Mouse (Mus musculus) ES-E14 (cell line): ENCODE data around the gene Galm. TPM values are rescaled to one million over a fixed set of nuclear protein-coding genes. Genes with fewer than 3 reads are reported as not detected.
A peak's percentile ranks its signal among the peaks of the same experiment; 100 is the strongest.
"Not testable (repeated sequence)": the region's sequence is repeated elsewhere in the genome, so short reads cannot be mapped to it uniquely, and the experiment has no call there.

ENCODE experiments used
- DNase-seq: peaks from one replicate; pipeline ENCODE4 v3.0.0-alpha.2; 2013; ENCODE audit warnings: low read depth, low spot score
- H3K27ac ChIP-seq: 2 replicates; pipeline ENCODE4 v1.5.1; 2012; ENCODE audit warnings: low read depth, mild to moderate bottlenecking, low read length, moderate library complexity, mixed read lengths; ENCODE audit not compliant: poor library complexity, insufficient read depth, severe bottlenecking
- H3K36me3 ChIP-seq: 2 replicates; pipeline ENCODE4 v1.6.1; 2012; ENCODE audit warnings: mild to moderate bottlenecking, low read length, moderate library complexity, mixed read lengths; ENCODE audit not compliant: control insufficient read depth, poor library complexity, insufficient read depth, severe bottlenecking
- H3K4me1 ChIP-seq, 2 experiments: fragments of 150-350 bp in 1 of 2; sonication (generic) in 1 of 2; 2 replicates each; pipeline ENCODE4 v1.6.1; 2012; ENCODE audit warnings: low read length in 2 of 2, mild to moderate bottlenecking in 1 of 2, mixed read lengths in 1 of 2; ENCODE audit not compliant: control insufficient read depth in 2 of 2, insufficient read depth in 2 of 2, poor library complexity in 1 of 2
- H3K4me3 ChIP-seq, 2 experiments: fragments of 150-350 bp in 1 of 2; sonication (generic) in 1 of 2; 2 replicates each; pipeline ENCODE4 v1.5.1; 2012; ENCODE audit warnings: low read length in 2 of 2, low read depth in 1 of 2, mild to moderate bottlenecking in 1 of 2, mixed read lengths in 1 of 2; ENCODE audit not compliant: insufficient read depth in 1 of 2, poor library complexity in 1 of 2, severe bottlenecking in 1 of 2
- H3K9ac ChIP-seq: 2 replicates; pipeline ENCODE4 v1.6.1; 2012; ENCODE audit warnings: low read depth, mild to moderate bottlenecking, low read length, mixed read lengths; ENCODE audit not compliant: poor library complexity, insufficient read depth, severe bottlenecking
- H3K9me3 ChIP-seq: fragments of 150-350 bp; sonication (generic); 2 replicates; pipeline ENCODE4 v1.6.1; 2012; ENCODE audit warnings: low read depth, mild to moderate bottlenecking, low read length; ENCODE audit not compliant: control insufficient read depth, insufficient read depth
- CHD2 ChIP-seq: IDR thresholded peaks from 2 replicates; pipeline ENCODE4 v1.6.1; 2014; ENCODE audit warnings: mild to moderate bottlenecking, low read depth, low read length, inconsistent platforms
- HCFC1 ChIP-seq: IDR thresholded peaks from 2 replicates; pipeline ENCODE4 v1.6.1; 2012; ENCODE audit warnings: low read length, inconsistent platforms, borderline replicate concordance; ENCODE audit not compliant: insufficient read depth
- MAFK ChIP-seq: IDR thresholded peaks from 2 replicates; pipeline ENCODE4 v1.6.1; 2014; ENCODE audit warnings: mild to moderate bottlenecking, low read depth, low read length, inconsistent platforms; ENCODE audit not compliant: insufficient read depth
- ZC3H11A ChIP-seq: IDR thresholded peaks from 2 replicates; pipeline ENCODE4 v1.6.1; 2012; ENCODE audit warnings: low read depth, mild to moderate bottlenecking, inconsistent platforms, low read length, borderline replicate concordance
- ZNF384 ChIP-seq: IDR thresholded peaks from 2 replicates; pipeline ENCODE4 v1.6.1; 2012; ENCODE audit warnings: low read depth, low read length, inconsistent platforms
- in situ Hi-C, 2 experiments: fragments of 600-800 bp; cut with MboI; formaldehyde crosslinking; loops; one replicate each; pipeline ENCODE4 v1.15.1; 2025; ENCODE audit warnings: low sequenced_read_pairs in 2 of 2, inconsistent platforms in 1 of 2; ENCODE audit not compliant: unreplicated experiment in 2 of 2
- total RNA-seq: library from RNA; depleted of rRNA; stranded (reverse); fragments of 300-350 nt; gene quantifications from 2 replicates; pipeline ENCODE4 v1.2.3, GENCODE M21; 2012

Galm gene
- total RNA-seq, 1 experiment: 5.3 TPM

DNA sequence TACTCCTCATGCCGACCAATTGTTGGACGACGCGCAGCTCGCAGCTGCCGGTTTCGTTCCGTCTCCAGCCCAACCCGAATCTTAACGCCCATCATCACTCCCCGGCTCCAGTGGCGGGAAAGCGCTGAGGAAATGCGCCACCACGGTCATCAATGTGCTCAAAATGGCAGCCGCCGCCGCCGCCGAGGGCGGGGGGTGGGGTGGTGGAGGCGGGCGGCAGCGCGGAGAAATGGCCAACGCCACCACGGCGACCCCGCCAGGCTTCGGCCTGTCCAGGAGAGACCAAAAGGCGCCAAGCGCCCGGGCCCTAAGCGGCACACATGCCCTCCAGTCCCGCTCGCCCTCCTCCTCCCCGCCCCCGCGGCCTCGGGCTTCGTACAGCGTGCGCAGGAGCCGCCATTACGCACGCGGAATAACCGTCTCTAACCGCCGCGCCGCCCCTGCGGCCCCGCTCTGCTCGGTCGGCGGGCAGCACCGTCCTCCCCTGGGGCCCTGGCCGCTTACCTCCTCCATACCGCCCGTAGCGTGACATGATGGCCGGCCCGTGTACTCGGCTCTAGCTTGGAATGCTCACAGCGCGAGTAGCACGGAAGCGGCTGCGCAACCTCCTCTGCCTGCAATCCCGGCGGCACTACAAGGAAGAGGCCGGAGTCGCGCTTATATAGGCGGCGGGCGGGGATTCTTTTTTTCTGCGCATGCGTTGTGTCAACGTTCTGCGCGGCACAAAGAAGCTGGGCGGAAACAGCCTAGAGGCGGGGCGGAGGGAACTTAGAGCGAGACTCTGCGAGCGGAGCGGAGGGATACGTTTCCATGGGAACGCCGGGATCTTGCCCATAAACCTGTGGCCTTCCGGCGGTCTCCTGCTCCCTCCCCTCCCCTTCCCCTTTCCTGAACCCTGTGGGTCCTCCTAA lies 79.7 kb downstream of the Galm start, which contains the start of the genes Srsf7 and Ttc39d:
Srsf7 (minus strand) TSS at position 637 of the 911 bp plus-strand sequence.
Ttc39d (plus strand) TSS at position 790 of the 911 bp plus-strand sequence.
- Histone ChIP-seq H3K4me1 (0 out of 4 replicates have a peak, but pooled peaks cover 0 to 3% of the 10 kb centered on the region in 2 experiments), H3K36me3 (peaks cover 25% of the 10 kb centered on the region), H3K27ac (peak within 1 kb of the TSS; percentile 93), H3K4me3 (peak within 1 kb of the TSS; percentile 73 to 95), H3K9ac (peak within 1 kb of the TSS; percentile 98), H3K9me3 (no peaks in the 10 kb centered on the region)
- DNase-seq: peak; percentile 99
- in situ Hi-C loops: no loop called here
- TF ChIP-seq CHD2 (peak; percentile 68; the same call in 1 of the 2 replicates), ZNF384 (no peak), HCFC1 (peak; percentile 70; the same call in 1 of the 2 replicates), MAFK (no peak), ZC3H11A (no peak)

DNA sequence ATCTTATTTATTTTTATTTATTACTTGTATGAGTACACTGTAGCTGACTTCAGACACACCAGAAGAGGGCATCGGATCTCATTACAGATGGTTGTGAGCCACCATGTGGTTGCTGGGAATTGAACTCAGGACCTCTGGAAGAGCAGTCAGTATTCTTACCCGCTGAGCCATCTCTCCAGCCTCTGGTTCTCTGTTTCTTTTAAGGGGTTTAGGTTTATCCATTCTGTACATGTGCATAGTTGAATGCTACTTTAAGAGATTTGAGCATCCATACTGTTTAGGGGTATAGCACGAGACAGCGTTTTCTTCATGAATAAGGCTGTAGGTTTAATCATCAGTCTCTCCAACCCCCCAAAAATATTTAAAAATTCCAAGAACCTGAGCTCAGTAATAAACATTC lies 86.7 kb downstream of the Galm start:
- H3K27ac ChIP-seq, H3K4me3 ChIP-seq, in situ Hi-C loops, H3K4me1 ChIP-seq, DNase-seq, H3K9ac ChIP-seq, H3K9me3 ChIP-seq, H3K36me3 ChIP-seq: not testable (repeated sequence)

DNA sequence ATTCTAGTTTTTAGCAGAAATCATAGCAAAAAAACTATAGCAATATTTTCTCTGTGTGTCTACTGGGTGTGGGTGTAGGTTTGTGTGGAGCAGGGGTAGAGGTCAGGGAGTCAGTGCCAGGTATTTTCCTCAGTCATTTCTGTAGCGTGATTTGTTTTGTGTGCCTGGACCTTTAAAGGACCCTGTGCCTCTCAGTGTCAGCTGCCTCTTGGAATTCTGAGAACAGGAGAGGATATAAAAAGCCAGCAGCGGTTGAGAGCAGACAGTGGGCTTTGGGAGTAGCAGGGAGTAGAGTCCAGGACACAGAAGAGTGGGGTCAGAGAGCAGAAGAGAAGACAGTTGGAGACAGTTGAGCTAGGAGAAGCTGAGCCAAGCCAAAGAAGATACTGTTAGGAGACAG lies 92.9 kb downstream of the Galm start:
- Histone ChIP-seq H3K9ac (no peak overlapping the region), H3K27ac (no peak overlapping the region), H3K4me1 (no peaks in the 10 kb centered on the region), H3K9me3 (no peaks in the 10 kb centered on the region), H3K4me3 (no peak overlapping the region), H3K36me3 (no peaks in the 10 kb centered on the region)
- TF ChIP-seq CHD2: no peak
- TF ChIP-seq ZNF384: no peak
- TF ChIP-seq HCFC1: no peak
- TF ChIP-seq MAFK: no peak
- no peak for TF ChIP-seq ZC3H11A
- DNase-seq: no peak
- in situ Hi-C loops: no loop called here

DNA sequence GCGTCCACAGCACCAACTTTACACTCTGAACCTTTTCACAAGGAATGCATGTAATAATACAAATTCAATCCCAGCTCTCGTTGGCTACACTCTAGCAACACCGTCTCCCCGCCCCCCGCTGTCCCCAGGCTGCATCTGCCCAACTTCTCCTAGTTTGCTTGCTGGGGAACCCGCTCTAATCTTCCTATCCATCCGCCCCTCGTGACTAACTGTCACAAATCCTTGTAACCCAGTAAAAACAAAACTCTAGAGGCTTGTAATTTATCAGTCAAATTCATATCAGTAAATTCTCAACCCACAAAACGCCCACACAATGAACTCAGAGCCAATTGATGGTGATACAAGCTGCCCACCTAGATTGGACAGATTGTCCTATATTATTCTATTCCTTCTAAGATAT lies 93.9 kb downstream of the Galm start:
- in situ Hi-C loops: no loop called here
- no peak for DNase-seq

More for the DNA sequence above, 93.9 kb downstream of the Galm start:
- TF ChIP-seq ZNF384 (no peak), MAFK (no peak), ZC3H11A (no peak)
- H3K36me3 ChIP-seq: no peaks in the 10 kb centered on the region
- no peak overlapping the region for H3K4me3 ChIP-seq
- H3K27ac ChIP-seq: no peak overlapping the region
- H3K4me1 ChIP-seq: no peaks in the 10 kb centered on the region
- H3K9ac ChIP-seq: no peak overlapping the region
- H3K9me3 ChIP-seq: no peaks in the 10 kb centered on the region
